Mouse (Mus musculus) T-cell, adult 66 days (primary cell): ENCODE measurements around the gene Cars2. TPM values are rescaled to one million over a fixed set of nuclear protein-coding genes. Genes with fewer than 3 reads are reported as not detected.

Source experiments
- total RNA-seq, 2 experiments: library from RNA; stranded (reverse); gene quantifications; 3 replicates in 1 of 2; 4 replicates in 1 of 2; pipeline ENCODE4 v1.2.4; 2023

The Cars2 gene
- 10 to 100 TPM; 35.4 to 36.4 TPM for total RNA-seq

GRCm38 (mm10) chr8:11550281-11550948 is at the start of gene Cars2:
Gene Cars2 (minus strand): TSS chr8:11550783.

GRCm38 (mm10) chr8:11554799-11555719 is 4.5 kb upstream of the Cars2 start, which contains the start of gene Ing1:
Gene Ing1 (plus strand): TSS chr8:11555571.

GRCm38 (mm10) chr8:11497017-11497990 is 53.3 kb downstream of the Cars2 start, which contains the start of gene Naxd:
Gene Naxd (plus strand): TSS chr8:11497506.

GRCm38 (mm10) chr8:11477811-11478761 is 72.5 kb downstream of the Cars2 start, which contains the start of gene Rab20:
Gene Rab20 (minus strand): TSS chr8:11478710.

Other genes with a start within 250 kb of the Cars2 start
- not detected for gene Col4a2, start 238.0 kb downstream of the Cars2 start, total RNA-seq
- gene Col4a1, start 238.0 kb downstream of the Cars2 start, total RNA-seq, result not detected
- 1 to 10 TPM; 6.6 to 7.4 TPM for gene Rab20, start 72.1 kb downstream of the Cars2 start, total RNA-seq
- gene Naxd, start 53.3 kb downstream of the Cars2 start, total RNA-seq, result 10 to 100 TPM; 39.7 to 41.7 TPM
- gene Ing1, start 4.8 kb upstream of the Cars2 start, total RNA-seq, result 10 to 100 TPM; 62.8 to 69.1 TPM
- gene Ankrd10, start 85.0 kb upstream of the Cars2 start, total RNA-seq, result 100 to 1,000 TPM; 113 to 117 TPM
- not detected for gene 1700016D06Rik, start 150.3 kb upstream of the Cars2 start, total RNA-seq
- gene Arhgef7, start 176.9 kb upstream of the Cars2 start, total RNA-seq, result 10 to 100 TPM; 55.0 to 69.6 TPM